Mouse (Mus musculus): ENCODE measurements around the gene Acrbp. TPM values are rescaled to one million over a fixed set of nuclear protein-coding genes. Genes with fewer than 3 reads are reported as not detected.

Gene Acrbp
- polyA plus RNA-seq, 3 experiments from 2014 or later, result 5.6 to 23.2 (median 17.7) TPM

DNA sequence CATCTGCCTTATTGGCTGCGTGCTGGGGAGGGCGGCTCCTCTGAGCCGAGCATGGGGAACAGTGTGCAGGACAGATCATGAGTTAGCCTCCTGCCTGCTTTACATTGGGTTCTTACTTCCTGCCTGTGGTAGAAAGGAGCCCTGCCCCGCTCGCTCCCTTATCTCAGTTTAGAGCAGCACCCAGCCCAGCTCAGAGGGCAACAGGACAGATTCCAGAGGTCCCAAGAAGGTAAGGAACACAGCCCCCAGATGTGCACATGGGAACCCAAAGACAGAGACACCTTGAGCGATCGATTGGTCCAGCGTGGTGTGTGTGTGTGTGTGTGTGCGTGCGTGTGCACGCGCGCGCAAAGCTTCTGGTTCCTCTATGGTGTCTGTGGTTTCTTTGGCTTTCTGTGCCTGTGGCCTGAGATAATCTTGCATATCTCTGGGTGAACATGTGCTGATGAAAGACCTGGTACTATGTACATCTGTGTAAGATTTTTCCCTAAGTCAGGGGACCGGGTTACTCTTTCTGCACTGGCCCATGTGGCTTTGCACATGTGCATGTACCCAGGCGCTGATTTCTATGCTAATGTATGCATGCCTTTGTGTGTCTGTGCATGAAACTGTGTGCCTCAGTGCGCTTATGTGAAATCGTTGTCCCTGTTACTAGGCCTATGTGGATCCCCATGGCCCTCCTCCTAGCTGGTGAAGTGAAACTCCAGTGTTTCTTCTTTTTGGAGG is 21.8 kb downstream of the Acrbp start:
- peak; percentile 79 for ATAC-seq

DNA sequence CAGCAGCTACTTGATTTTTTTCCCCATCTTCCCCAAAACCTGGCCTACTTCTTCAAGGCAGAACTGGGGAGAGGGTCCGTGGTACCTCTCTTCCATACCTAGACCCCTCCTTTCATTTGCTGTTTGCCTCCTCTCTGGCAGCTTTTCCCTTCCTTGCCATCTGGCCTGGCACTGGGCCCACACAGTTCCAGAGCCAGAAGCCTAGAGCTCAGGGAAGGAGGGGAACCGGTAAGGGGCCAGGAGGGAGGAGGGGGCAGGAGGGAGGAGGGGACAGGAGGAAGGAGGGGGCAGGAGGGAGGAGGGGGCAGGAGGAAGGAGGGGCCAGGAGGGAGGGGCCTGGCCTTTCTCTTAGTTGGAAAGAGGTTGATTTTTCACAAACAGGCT is 22.4 kb downstream of the Acrbp start:
- ATAC-seq, result no peak

GRCm38 (mm10) chr6:125073825-125074224 is 24.3 kb downstream of the Acrbp start:
- ATAC-seq, result no peak

- ATAC-seq, result no peak
Measured at GRCm38 (mm10) chr6:125081394-125081793, 31.9 kb downstream of the Acrbp start.

DNA sequence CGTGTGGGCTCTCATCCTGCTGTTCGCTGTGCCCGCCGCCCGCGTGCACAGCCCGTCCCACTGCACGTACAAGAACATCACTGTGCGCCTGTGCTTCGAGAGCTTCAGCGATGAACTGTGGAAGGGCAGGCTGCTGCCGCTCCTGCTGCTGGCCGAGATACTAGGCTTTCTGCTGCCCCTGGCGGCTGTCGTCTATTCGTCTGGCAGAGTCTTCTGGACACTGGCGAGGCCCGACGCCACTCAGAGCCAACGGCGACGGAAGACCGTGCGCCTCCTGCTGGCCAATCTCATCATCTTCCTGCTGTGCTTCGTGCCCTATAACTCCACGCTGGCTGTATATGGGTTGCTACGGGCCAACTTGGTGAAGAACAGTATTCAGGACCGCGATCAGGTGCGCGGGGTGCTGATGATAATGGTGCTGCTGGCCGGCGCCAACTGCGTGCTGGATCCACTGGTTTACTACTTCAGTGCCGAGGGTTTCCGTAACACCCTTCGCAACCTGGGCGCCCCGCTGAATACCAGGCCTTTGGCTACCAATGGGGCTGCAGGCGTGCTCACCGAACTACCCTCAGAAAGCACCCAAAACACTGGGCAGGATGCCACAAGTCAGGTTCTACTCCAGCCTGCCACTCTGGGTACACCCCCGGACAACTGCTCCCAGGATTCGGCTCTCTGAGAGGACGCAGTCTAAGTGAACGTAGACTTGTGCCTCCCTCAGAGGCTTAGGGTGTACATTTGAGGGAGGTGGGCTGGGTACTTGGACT is 32.5 kb downstream of the Acrbp start:
- no peak for ATAC-seq

- ATAC-seq, result no peak
Measured at GRCm38 (mm10) chr6:125082801-125083386, 33.4 kb downstream of the Acrbp start.

DNA sequence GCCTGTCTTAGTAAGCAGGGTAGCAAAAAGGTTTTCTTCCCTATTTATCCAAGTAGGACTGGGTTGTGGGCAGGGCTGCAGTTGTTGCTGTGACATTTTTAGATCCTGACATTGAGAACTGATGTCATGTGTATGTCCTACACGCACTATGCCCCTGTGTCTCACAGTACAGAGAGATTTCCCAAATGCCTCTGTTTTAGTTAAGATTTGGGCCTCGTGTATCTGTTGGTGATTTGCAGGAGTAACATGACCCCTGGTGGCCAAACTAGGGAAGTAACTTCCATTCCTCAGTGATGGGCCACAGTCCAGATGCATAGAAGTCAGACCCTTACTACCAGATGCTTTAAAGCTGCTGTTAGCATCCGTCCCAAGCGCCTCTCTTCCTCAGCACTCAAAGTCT is 34.9 kb downstream of the Acrbp start:
- peak; percentile 89 for ATAC-seq

DNA sequence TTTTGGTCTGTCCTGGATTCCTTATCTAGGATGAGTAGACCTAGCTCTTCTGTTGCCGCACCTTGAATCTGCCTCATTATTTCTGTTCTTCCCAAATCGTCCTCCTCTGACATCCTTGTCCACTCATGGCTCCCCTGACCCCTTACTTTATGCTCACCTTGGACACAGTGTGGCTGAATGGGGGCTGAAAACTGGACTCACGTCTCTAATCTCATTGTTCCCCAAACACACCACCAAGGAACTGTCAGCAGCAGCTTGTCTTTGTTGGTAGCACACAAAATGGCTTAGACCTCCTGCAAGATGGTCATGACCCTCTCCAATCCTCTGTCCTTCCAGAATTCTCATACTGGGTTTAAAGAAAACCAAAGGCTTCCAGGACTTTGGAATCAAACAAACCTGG is 38.4 kb downstream of the Acrbp start:
- ATAC-seq, result no peak

DNA sequence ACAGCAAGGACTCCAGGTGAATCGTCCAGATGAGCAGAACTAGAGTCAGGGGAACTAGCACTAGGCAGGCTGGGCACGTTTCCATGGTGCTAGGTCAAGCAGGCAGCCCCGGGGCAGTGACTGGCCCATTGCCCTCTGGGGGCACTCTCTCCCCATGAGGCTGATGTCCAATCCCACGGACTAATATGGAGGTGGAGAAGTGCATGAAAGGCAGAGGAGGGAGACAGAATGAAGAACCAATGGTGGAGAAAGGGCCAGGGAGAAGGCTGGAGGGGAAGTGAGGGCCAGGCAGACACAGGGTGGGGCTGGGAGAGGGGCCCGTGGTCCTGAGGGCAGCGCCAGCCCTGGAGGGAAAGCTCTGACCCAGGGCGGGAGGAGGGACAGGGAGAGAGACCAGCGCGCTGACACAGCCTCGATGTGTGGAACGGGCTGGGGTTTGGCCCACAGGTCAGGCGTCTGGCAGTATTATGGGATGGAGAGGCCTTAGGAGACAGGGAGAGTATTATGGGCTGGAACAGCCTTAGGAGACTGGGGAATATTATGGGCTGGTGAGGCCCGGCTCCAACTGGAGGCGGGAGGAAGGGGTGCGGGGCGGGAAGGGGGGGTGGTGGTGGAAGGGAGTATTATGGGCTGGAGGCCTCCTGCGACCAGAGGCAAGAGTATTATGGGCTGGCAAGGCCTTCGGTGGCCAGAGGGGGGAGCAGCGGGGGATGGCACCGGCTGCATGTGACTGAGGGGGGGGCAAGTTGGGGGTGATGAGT is 39.3 kb downstream of the Acrbp start:
- no peak for ATAC-seq

- peak; percentile 32 for ATAC-seq
Measured at GRCm38 (mm10) chr6:125089521-125090321, 40.2 kb downstream of the Acrbp start.

- no peak for ATAC-seq
Measured at GRCm38 (mm10) chr6:125090341-125091085, 41.0 kb downstream of the Acrbp start.

- no peak for ATAC-seq
Measured at GRCm38 (mm10) chr6:125092372-125092771, 42.9 kb downstream of the Acrbp start.

DNA sequence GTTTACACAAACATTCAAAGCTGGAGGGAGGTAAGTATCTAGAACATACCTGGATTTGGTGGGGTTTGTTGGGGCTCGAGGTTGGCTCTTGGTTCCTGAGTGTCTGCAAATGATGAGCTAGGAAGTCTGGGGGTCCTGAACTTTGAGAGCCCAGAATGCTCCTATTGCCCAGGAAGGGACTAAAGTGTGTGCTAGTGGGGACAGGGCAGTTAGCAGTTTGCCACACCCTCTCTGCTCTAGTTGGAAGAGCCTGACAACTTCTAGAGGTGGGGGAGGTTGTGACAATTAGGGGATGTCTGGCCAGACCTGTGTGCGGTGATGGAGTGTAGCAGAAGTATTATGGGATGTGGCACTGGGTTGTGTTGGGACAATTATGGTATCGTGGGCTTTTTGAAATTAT is 45.4 kb downstream of the Acrbp start:
- no peak for ATAC-seq

- peak; percentile 66 for ATAC-seq
Measured at GRCm38 (mm10) chr6:125095391-125096278, 46.1 kb downstream of the Acrbp start, which contains the start of gene Chd4. TSS of gene Chd4 (plus strand) at chr6:125095981.

- no peak for ATAC-seq
Measured at GRCm38 (mm10) chr6:125096279-125096596, 46.7 kb downstream of the Acrbp start.

DNA sequence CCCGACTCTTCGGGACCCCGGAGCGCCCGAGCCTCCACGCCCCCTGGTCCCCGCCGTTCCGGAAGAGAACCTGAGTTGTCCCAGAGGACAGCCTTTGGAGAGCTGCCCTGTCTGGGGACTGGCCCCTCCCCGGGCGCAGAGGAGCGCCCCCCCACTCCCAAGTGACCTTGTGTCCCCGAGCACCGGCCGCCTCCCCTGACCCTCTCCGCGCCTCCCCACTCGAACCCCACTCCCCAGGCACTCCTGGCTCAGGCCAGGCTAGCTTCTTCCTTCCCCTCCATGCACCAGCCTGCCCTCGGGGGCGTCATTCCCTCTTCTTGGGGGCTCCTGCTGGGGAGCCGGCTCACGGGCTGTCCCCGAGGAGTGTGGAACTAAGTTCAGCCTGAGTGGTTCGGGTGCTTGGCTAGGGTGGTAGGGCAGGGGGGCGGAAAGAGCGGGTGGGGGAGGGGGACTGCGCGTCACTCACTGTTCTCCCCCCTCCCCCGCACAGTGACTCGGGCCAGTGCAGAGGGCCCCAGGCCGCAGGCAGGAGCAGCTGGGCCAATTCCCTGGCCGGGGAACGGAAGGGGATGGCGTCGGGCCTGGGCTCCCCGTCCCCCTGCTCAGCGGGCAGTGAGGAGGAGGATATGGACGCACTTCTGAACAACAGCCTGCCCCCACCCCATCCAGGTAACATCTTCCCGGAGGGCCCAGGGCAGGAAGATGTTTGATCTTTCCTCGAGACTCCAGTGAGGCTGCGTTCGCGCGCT is 47.3 kb downstream of the Acrbp start:
- ATAC-seq, result peak; percentile 11

DNA sequence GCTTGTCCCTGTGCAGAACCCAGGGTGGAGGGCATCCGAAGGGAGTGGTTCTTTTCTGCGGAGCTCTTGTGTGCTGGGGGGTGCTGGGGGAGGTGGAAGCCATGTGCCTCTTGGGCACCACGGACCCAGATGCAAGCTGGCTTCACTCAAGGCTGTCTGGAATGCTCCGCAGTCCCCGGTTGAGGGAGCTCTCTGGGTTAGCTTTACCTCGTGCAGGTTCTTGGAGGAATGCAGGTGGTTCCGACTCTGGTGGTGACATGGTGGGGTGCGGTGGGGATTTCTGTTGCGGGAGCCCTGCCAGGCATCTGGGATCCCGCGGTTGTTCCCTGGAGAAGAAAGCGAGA is 47.8 kb downstream of the Acrbp start:
- ATAC-seq, result no peak

DNA sequence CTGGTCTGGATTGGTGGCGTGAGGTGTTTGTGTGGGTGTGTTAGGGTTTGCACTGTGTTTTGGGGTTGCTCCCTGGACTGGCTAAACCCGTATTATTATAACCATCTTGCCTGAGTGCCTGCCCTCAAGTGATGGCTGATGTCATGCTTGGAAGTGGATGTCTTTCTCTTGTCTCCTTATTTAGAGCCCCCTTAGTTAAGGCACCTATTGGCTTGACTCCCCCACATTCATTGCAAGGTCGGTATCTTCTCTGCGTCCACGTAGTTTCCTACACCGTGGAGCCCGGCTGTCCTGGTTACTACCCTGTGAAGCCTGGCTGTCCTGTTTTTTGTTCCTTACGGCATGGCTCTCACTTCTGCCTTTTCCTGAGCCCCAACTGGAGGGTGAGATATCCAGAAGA is 48.5 kb downstream of the Acrbp start:
- ATAC-seq, result no peak

- ATAC-seq, result no peak
Measured at GRCm38 (mm10) chr6:125098513-125098912, 49.0 kb downstream of the Acrbp start.

All from inflammation-experienced regulatory T-cells, adult 6 months (primary cell).